Mouse (Mus musculus) neutrophil, adult 59 days (primary cell): ENCODE data around the gene Orai2. TPM values are rescaled to one million over a fixed set of nuclear protein-coding genes. Genes with fewer than 3 reads are reported as not detected.

Experiments
- total RNA-seq, 2 experiments: library from RNA; stranded (reverse); gene quantifications; 1 replicate in 1 of 2; 2 replicates in 1 of 2; pipeline ENCODE4 v1.2.4; 2023

The Orai2 gene
- total RNA-seq: 10 to 100 TPM; 77.0 to 79.4 TPM

GRCm38 (mm10) chr5:136170512-136171362 lies at the start of gene Orai2:
Gene Orai2 (minus strand): TSS chr5:136170713.

GRCm38 (mm10) chr5:136198474-136199391 lies 28.2 kb upstream of the Orai2 start, which contains the start of gene Prkrip1:
Gene Prkrip1 (minus strand): TSS chr5:136198963.

GRCm38 (mm10) chr5:136135571-136136291 lies 34.8 kb downstream of the Orai2 start, which contains the start of the genes Lrwd1 and Alkbh4:
Gene Lrwd1 (minus strand): TSS chr5:136136074.
Gene Alkbh4 (plus strand): TSS chr5:136136146.

GRCm38 (mm10) chr5:136115891-136116783 lies 54.4 kb downstream of the Orai2 start, which contains the start of gene Polr2j:
Gene Polr2j (plus strand): TSS chr5:136116631.

Other genes starting within 250 kb of the Orai2 start
- gene Ywhag, start 236.1 kb downstream of the Orai2 start, total RNA-seq: 100 to 1,000 TPM; 111 to 123 TPM
- 1 to 10 TPM; 5.7 to 9.1 TPM for gene Ssc4d, start 196.2 kb downstream of the Orai2 start, total RNA-seq
- gene Zp3, start 190.6 kb downstream of the Orai2 start, total RNA-seq: not detected
- 10 to 100 TPM; 16.8 to 17.3 TPM for gene Dtx2, start 175.9 kb downstream of the Orai2 start, total RNA-seq
- gene Upk3b, start 132.2 kb downstream of the Orai2 start, total RNA-seq: not detected
- gene Upk3bl, start 116.2 kb downstream of the Orai2 start, total RNA-seq: not detected
- gene Rasa4, start 86.8 kb downstream of the Orai2 start, total RNA-seq: 10 to 100 TPM; 26.8 to 32.4 TPM
- 10 to 100 TPM; 72.9 to 73.5 TPM for gene Polr2j, start 54.1 kb downstream of the Orai2 start, total RNA-seq
- 10 to 100 TPM; 39.5 to 39.8 TPM for gene Lrwd1, start 34.6 kb downstream of the Orai2 start, total RNA-seq
- gene Alkbh4, start 34.6 kb downstream of the Orai2 start, total RNA-seq: 10 to 100 TPM; 15.7 to 18.4 TPM
- gene Prkrip1, start 28.2 kb upstream of the Orai2 start, total RNA-seq: 10 to 100 TPM; 20.8 to 21.0 TPM
- gene Sh2b2, start 75.8 kb upstream of the Orai2 start, total RNA-seq: 10 to 100 TPM; 18.5 to 25.6 TPM